Mouse (Mus musculus) E14TG2a.4 (cell line): ENCODE results near the gene Blvrb.

Experiments
- H3K27me3 ChIP-seq: 2 replicates; pipeline ENCODE4 v1.6.1; 2014; ENCODE audit warnings: low read length, control low read depth; ENCODE audit not compliant: insufficient read depth
- H3K36me3 ChIP-seq: 2 replicates; pipeline ENCODE4 v1.6.1; 2014; ENCODE audit warnings: low read length, control low read depth; ENCODE audit not compliant: insufficient read depth
- H3K4me1 ChIP-seq: replicated peaks from 2 replicates; pipeline ENCODE4 v1.6.1; 2014; ENCODE audit warnings: low read depth, low read length, control low read depth
- H3K4me3 ChIP-seq: replicated peaks from 2 replicates; pipeline ENCODE4 v1.5.1; 2014; ENCODE audit warnings: mild to moderate bottlenecking, low read length
- H3K9me3 ChIP-seq: 2 replicates; pipeline ENCODE4 v1.6.1; 2014; ENCODE audit warnings: low read length, control low read depth
- CTCF ChIP-seq: conservative IDR thresholded peaks from 2 replicates; pipeline ENCODE4 v1.5.1; 2014; ENCODE audit warnings: low read length
- NANOG ChIP-seq: IDR thresholded peaks from 2 replicates; pipeline ENCODE4 v1.6.1; 2014; ENCODE audit warnings: borderline replicate concordance, low read length, mixed read lengths
- POU5F1 ChIP-seq: IDR thresholded peaks from 2 replicates; pipeline ENCODE4 v1.6.1; 2014; ENCODE audit warnings: low read length, borderline replicate concordance

Blvrb gene

GRCm38 (mm10) chr7:27473835-27474489, 26.2 kb downstream of the Blvrb start:
- Histone ChIP-seq H3K4me1 (peaks cover 58% of the 10 kb centered on the region), H3K36me3 (peaks cover 32% of the 10 kb centered on the region), H3K4me3 (peak overlapping the region; percentile 95), H3K9me3 (no peaks in the 10 kb centered on the region), H3K27me3 (no peaks in the 10 kb centered on the region)
- no peak for TF ChIP-seq CTCF
- TF ChIP-seq NANOG, result no peak
- no peak for TF ChIP-seq POU5F1

GRCm38 (mm10) chr7:27474490-27474954, 26.7 kb downstream of the Blvrb start:
- H3K9me3 ChIP-seq, result no peaks in the 10 kb centered on the region
- H3K4me3 ChIP-seq, result peak overlapping the region; percentile 95
- H3K36me3 ChIP-seq, result peaks cover 32% of the 10 kb centered on the region
- H3K4me1 ChIP-seq, result peaks cover 59% of the 10 kb centered on the region
- TF ChIP-seq CTCF, result peak; percentile 46
- TF ChIP-seq NANOG, result no peak
- no peaks in the 10 kb centered on the region for H3K27me3 ChIP-seq

GRCm38 (mm10) chr7:27475596-27475995, 27.8 kb downstream of the Blvrb start:
- Histone ChIP-seq H3K4me1 (peaks cover 66% of the 10 kb centered on the region), H3K36me3 (peaks cover 34% of the 10 kb centered on the region), H3K4me3 (peak overlapping the region; percentile 57), H3K9me3 (no peaks in the 10 kb centered on the region), H3K27me3 (no peaks in the 10 kb centered on the region)
- TF ChIP-seq CTCF (no peak), POU5F1 (no peak), NANOG (no peak)

GRCm38 (mm10) chr7:27476098-27476635, 28.4 kb downstream of the Blvrb start:
- Histone ChIP-seq H3K4me1 (peaks cover 67% of the 10 kb centered on the region), H3K27me3 (no peaks in the 10 kb centered on the region), H3K9me3 (no peaks in the 10 kb centered on the region), H3K36me3 (peaks cover 34% of the 10 kb centered on the region), H3K4me3 (peak overlapping the region; percentile 51)
- TF ChIP-seq CTCF (no peak), POU5F1 (no peak)

GRCm38 (mm10) chr7:27478561-27478960, 30.8 kb downstream of the Blvrb start:
- Histone ChIP-seq H3K4me3 (no peak overlapping the region), H3K27me3 (no peaks in the 10 kb centered on the region), H3K9me3 (no peaks in the 10 kb centered on the region)

GRCm38 (mm10) chr7:27479750-27480149, 32.0 kb downstream of the Blvrb start:
- Histone ChIP-seq H3K4me3 (no peak overlapping the region), H3K36me3 (peaks cover 34% of the 10 kb centered on the region), H3K9me3 (no peaks in the 10 kb centered on the region), H3K27me3 (no peaks in the 10 kb centered on the region), H3K4me1 (peaks cover 82% of the 10 kb centered on the region)
- TF ChIP-seq CTCF, result no peak
- no peak for TF ChIP-seq NANOG
- no peak for TF ChIP-seq POU5F1

More at GRCm38 (mm10) chr7:27478561-27478960, 30.8 kb downstream of the Blvrb start:
- Histone ChIP-seq H3K4me1 (peaks cover 70% of the 10 kb centered on the region), H3K36me3 (peaks cover 34% of the 10 kb centered on the region)
- no peak for TF ChIP-seq NANOG
- no peak for TF ChIP-seq CTCF
- TF ChIP-seq POU5F1, result no peak

- Histone ChIP-seq H3K36me3 (peaks cover 32% of the 10 kb centered on the region), H3K9me3 (no peaks in the 10 kb centered on the region), H3K4me1 (peaks cover 84% of the 10 kb centered on the region), H3K4me3 (0 out of 2 replicates have a peak overlapping the region, but pooled peaks have one; percentile 32), H3K27me3 (no peaks in the 10 kb centered on the region)
- TF ChIP-seq NANOG, result no peak
- no peak for TF ChIP-seq CTCF
- TF ChIP-seq POU5F1, result no peak
Measured at GRCm38 (mm10) chr7:27480506-27480905, 32.7 kb downstream of the Blvrb start.

GRCm38 (mm10) chr7:27480927-27481626, 33.3 kb downstream of the Blvrb start:
- H3K4me3 ChIP-seq, result peak overlapping the region; percentile 43
- H3K9me3 ChIP-seq, result no peaks in the 10 kb centered on the region

More at GRCm38 (mm10) chr7:27480927-27481626, 33.3 kb downstream of the Blvrb start:
- peaks cover 84% of the 10 kb centered on the region for H3K4me1 ChIP-seq
- H3K36me3 ChIP-seq, result peaks cover 27% of the 10 kb centered on the region
- H3K27me3 ChIP-seq, result no peaks in the 10 kb centered on the region
- TF ChIP-seq NANOG (no peak), CTCF (no peak), POU5F1 (no peak)
